Mouse (Mus musculus) ES-Bruce4 (cell line): ENCODE results near the gene Cdh23.

Experiments used
- CTCF ChIP-seq: IDR thresholded peaks from one replicate; pipeline ENCODE4 v1.8.1; 2011; ENCODE audit warnings: low read depth, low read length
- POLR2A ChIP-seq: IDR thresholded peaks from one replicate; pipeline ENCODE4 v1.8.1; 2011; ENCODE audit warnings: low read length; ENCODE audit not compliant: insufficient read depth

DNA sequence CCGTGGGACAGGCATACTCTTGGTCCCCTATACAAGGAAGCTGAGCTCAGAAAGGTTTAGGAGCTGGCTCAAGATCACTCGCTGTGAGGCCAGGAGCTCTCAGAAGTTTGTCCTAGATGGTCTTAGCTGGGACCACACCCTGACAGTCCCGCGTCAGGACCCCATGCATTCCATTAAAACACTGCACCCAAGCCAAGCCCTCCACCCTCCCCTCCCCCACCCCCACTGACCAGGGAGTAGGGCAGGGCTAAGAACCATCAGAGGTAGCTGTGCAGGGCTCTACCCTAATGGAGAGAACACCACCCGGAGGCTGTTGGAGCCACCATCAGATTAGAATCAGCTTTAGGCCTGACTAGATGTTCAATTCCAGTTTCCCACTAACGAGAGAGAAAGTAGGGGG, 28.2 kb upstream of the Cdh23 start:
- TF ChIP-seq CTCF: no peak
- no peak for TF ChIP-seq POLR2A
